Mouse (Mus musculus): ENCODE measurements at regions not wholly inside any gene's neighbourhood (a gene's known extent, or its start where the extent isn't known, plus 50 kb on each side); places are given as distances from the start of the nearest gene placed in this dataset.

GRCm38 (mm10) chr1:41276303-41276702, 470.9 kb downstream of the Tmem182 start:
- no peaks in the 10 kb centered on the region for H3K4me1 ChIP-seq (replicated peaks; ENCODE audit: control insufficient read depth in 2 of 2, insufficient read depth in 2 of 2, low read length in 1 of 2)
- H3K27ac ChIP-seq, result no peak overlapping the region
- ATAC-seq (ENCODE audit: insufficient read depth) (no peak), DNase-seq (ENCODE audit: low read depth in 3 of 3, low spot score in 3 of 3) (no peak)
- WGBS (ENCODE audit: insufficient replicate concordance), result 50% methylated on average over 6 of the region's 6 CpGs
- no peaks in the 10 kb centered on the region for H3K36me3 ChIP-seq (replicated peaks; ENCODE audit: control insufficient read depth, insufficient read depth, low read depth)
- no peak overlapping the region for H3K4me3 ChIP-seq (ENCODE audit: insufficient read depth in 1 of 2, low read depth in 2 of 2, low read length in 2 of 2)
- no peak overlapping the region for H3K4me2 ChIP-seq (ENCODE audit: low read depth)
- no peak overlapping the region for H3K9ac ChIP-seq (replicated peaks)
- no peaks in the 10 kb centered on the region for H3K27me3 ChIP-seq (ENCODE audit: control insufficient read depth, insufficient read depth, low read length)
- TF ChIP-seq EP300 (IDR thresholded peaks at IDR 0.05; ENCODE audit: low read depth), result no peak
- TF ChIP-seq CTCF (IDR thresholded peaks at IDR 0.05; ENCODE audit: low read depth), result no peak
- no peaks in the 10 kb centered on the region for H3K9me3 ChIP-seq (ENCODE audit: control insufficient read depth, low read length)

DNA sequence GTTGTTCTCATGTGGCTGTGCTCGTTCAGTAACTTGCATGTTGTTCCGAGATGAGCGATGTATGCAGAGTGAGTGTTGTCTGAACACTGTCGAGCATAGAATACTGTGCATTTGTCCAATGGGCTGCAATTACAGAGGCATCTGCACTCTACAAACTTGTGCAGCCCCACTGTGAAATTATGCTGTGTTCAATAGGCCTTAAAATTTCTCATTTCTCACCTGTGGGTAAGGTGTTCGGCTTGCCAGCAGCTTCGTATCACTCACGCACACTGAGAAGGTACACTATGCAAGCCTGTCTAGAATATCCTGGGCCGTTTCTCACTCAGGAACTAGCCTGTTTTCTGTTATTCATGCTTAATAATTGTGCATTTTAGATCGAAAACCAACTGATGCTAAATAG, 479.8 kb downstream of the Tmem182 start:
- H3K9me3 ChIP-seq (ENCODE audit: control insufficient read depth, low read length), result no peaks in the 10 kb centered on the region
- TF ChIP-seq EP300 (IDR thresholded peaks at IDR 0.05; ENCODE audit: low read depth) (no peak), CTCF (IDR thresholded peaks at IDR 0.05; ENCODE audit: low read depth) (no peak)
- no peak overlapping the region for H3K27ac ChIP-seq
- H3K27me3 ChIP-seq (ENCODE audit: control insufficient read depth, insufficient read depth, low read length), result no peaks in the 10 kb centered on the region
- no peak overlapping the region for H3K4me2 ChIP-seq (ENCODE audit: low read depth)
- ATAC-seq (ENCODE audit: insufficient read depth) (no peak), DNase-seq (ENCODE audit: low read depth in 3 of 3, low spot score in 3 of 3) (no peak)
- 68% methylated on average over 9 of the region's 9 CpGs for WGBS (ENCODE audit: insufficient replicate concordance)
- H3K4me1 ChIP-seq (replicated peaks; ENCODE audit: control insufficient read depth in 2 of 2, insufficient read depth in 2 of 2, low read length in 1 of 2), result no peaks in the 10 kb centered on the region
- no peak overlapping the region for H3K9ac ChIP-seq (replicated peaks)
- no peaks in the 10 kb centered on the region for H3K36me3 ChIP-seq (replicated peaks; ENCODE audit: control insufficient read depth, insufficient read depth, low read depth)
- no peak overlapping the region for H3K4me3 ChIP-seq (ENCODE audit: insufficient read depth in 1 of 2, low read depth in 2 of 2, low read length in 2 of 2)

GRCm38 (mm10) chr1:41286221-41286620, 480.8 kb downstream of the Tmem182 start:
- Histone ChIP-seq H3K4me3 (ENCODE audit: insufficient read depth in 1 of 2, low read depth in 2 of 2, low read length in 2 of 2) (no peak overlapping the region), H3K9ac (replicated peaks) (no peak overlapping the region), H3K4me1 (replicated peaks; ENCODE audit: control insufficient read depth in 2 of 2, insufficient read depth in 2 of 2, low read length in 1 of 2) (no peaks in the 10 kb centered on the region), H3K27ac (no peak overlapping the region), H3K36me3 (replicated peaks; ENCODE audit: control insufficient read depth, insufficient read depth, low read depth) (no peaks in the 10 kb centered on the region), H3K4me2 (ENCODE audit: low read depth) (no peak overlapping the region), H3K27me3 (ENCODE audit: control insufficient read depth, insufficient read depth, low read length) (no peaks in the 10 kb centered on the region), H3K9me3 (ENCODE audit: control insufficient read depth, low read length) (no peaks in the 10 kb centered on the region)
- WGBS (ENCODE audit: insufficient replicate concordance), result 77% methylated on average over 9 of the region's 9 CpGs
- no peak for ATAC-seq (ENCODE audit: insufficient read depth)
- no peak for TF ChIP-seq EP300 (IDR thresholded peaks at IDR 0.05; ENCODE audit: low read depth)
- TF ChIP-seq CTCF (IDR thresholded peaks at IDR 0.05; ENCODE audit: low read depth), result no peak
- DNase-seq (ENCODE audit: low read depth in 3 of 3, low spot score in 3 of 3), result no peak

DNA sequence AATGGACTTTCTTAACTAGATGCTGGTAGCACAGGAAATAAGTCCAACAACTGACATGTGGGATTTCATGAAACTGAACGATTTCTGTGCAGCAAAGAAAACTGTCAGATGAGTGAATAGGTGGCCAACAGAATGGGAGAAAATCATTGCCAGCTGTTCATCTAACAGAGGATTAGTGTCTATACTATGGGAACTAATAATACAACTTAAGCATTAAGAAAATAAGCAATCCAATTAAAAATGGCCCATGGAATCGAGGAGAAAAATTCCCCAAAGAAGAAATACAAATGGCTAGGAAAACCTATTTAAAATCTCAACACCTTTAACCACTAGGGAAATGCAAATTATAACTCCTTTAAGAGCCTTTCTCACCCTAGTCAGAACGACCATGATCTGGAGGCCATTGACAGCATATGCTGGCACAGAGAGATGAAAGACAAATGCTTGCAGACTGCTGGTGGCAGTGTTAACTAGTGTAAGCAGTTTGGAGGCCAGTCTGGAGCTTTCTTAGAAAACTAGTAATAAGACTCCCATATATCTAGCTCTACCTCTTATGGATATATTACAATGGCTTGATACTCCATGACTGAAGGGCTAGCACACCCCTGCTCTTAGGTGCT, 521.6 kb downstream of the Tmem182 start:
- Histone ChIP-seq H3K4me3 (ENCODE audit: insufficient read depth in 1 of 2, low read depth in 2 of 2, low read length in 2 of 2) (no peak overlapping the region), H3K4me2 (ENCODE audit: low read depth) (no peak overlapping the region), H3K9ac (replicated peaks) (no peak overlapping the region), H3K4me1 (replicated peaks; ENCODE audit: control insufficient read depth in 2 of 2, insufficient read depth in 2 of 2, low read length in 1 of 2) (no peaks in the 10 kb centered on the region), H3K9me3 (ENCODE audit: control insufficient read depth, low read length) (no peaks in the 10 kb centered on the region), H3K36me3 (replicated peaks; ENCODE audit: control insufficient read depth, insufficient read depth, low read depth) (no peaks in the 10 kb centered on the region), H3K27me3 (ENCODE audit: control insufficient read depth, insufficient read depth, low read length) (no peaks in the 10 kb centered on the region), H3K27ac (no peak overlapping the region)
- no peak for ATAC-seq (ENCODE audit: insufficient read depth)
- DNase-seq (ENCODE audit: low read depth in 3 of 3, low spot score in 3 of 3), result no peak
- WGBS (ENCODE audit: insufficient replicate concordance), result 32% methylated on average over 3 of the region's 3 CpGs
- TF ChIP-seq CTCF (IDR thresholded peaks at IDR 0.05; ENCODE audit: low read depth) (no peak), EP300 (IDR thresholded peaks at IDR 0.05; ENCODE audit: low read depth) (no peak)

DNA sequence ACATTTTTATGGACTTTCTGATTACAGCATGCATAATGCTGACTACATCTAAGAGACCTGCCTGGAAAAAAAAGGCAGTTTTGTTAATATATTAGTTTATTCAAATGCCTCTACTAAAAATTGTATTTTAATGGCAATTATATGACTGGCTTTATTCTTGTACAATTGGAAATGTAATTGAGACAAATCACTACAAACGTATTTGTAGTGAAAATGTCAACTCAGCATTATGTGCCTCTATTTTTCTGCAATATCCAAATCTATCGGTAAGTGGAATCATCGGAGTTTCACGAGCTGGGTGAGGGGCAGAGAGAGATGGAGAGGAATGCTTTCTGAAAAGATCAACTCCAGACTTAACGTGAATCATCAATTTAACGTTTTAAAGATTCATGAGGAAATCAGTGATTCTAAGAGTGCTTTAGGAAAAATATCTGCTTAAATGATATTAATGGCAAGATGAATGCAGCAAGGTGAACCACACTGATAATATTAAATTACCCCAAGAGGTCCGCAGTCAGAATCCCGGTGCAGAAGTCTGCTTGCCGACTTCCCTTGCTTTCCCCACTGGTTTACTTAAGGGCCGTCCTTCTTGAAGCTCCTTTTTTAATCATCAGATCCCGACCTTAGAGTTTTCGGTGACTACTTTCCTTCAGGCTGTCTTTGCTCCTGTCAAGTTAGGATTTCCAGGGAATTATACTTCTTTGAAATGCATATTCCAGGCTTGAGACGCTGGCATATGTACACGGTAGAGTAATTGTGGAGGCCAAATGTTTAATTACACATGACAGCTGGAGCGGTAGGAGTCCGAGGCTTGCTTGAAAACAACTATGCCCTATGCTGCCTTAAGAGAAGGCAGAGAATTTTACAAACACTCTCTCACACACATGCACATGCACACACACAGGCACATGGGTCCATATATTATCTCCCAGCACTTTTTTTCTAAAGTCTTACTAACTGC, 544.7 kb downstream of the Tmem182 start:
- no peak overlapping the region for H3K4me3 ChIP-seq (ENCODE audit: insufficient read depth in 1 of 2, low read depth in 2 of 2, low read length in 2 of 2)
- no peaks in the 10 kb centered on the region for H3K9me3 ChIP-seq (ENCODE audit: control insufficient read depth, low read length)
- no peaks in the 10 kb centered on the region for H3K36me3 ChIP-seq (replicated peaks; ENCODE audit: control insufficient read depth, insufficient read depth, low read depth)
- no peak overlapping the region for H3K9ac ChIP-seq (replicated peaks)
- 72% methylated on average over 16 of the region's 16 CpGs for WGBS (ENCODE audit: insufficient replicate concordance)
- H3K27ac ChIP-seq, result no peak overlapping the region
- TF ChIP-seq CTCF (IDR thresholded peaks at IDR 0.05; ENCODE audit: low read depth) (no peak), EP300 (IDR thresholded peaks at IDR 0.05; ENCODE audit: low read depth) (no peak)
- no peak overlapping the region for H3K4me2 ChIP-seq (ENCODE audit: low read depth)
- no peak for ATAC-seq (ENCODE audit: insufficient read depth)
- no peaks in the 10 kb centered on the region for H3K27me3 ChIP-seq (ENCODE audit: control insufficient read depth, insufficient read depth, low read length)
- DNase-seq (ENCODE audit: low read depth in 3 of 3, low spot score in 3 of 3), result no peak
- H3K4me1 ChIP-seq (replicated peaks; ENCODE audit: control insufficient read depth in 2 of 2, insufficient read depth in 2 of 2, low read length in 1 of 2), result no peaks in the 10 kb centered on the region
